Mouse (Mus musculus) limb, embryonic 15.5 days (tissue): ENCODE measurements at regions not wholly inside any gene's neighbourhood (a gene's known extent, or its start where the extent isn't known, plus 50 kb on each side); places are given as distances from the start of the nearest gene placed in this dataset.
A peak's percentile ranks its signal among the peaks of the same experiment; 100 is the strongest.

Source experiments
- ATAC-seq: fragments of 200-750 bp; cut with Nextera tagmentation; 2 replicates; pipeline ENCODE4 v1.8.0; 2017; ENCODE audit warnings: low read depth, moderate TSS enrichment; ENCODE audit not compliant: insufficient number of reproducible peaks, low FRiP score, low TSS enrichment
- H3K27ac ChIP-seq: fragments of 300-500 bp; sonication (generic); 2 replicates; pipeline ENCODE4 v1.5.1; 2015; ENCODE audit warnings: moderate library complexity, mild to moderate bottlenecking, inconsistent platforms
- H3K27me3 ChIP-seq: fragments of 300-500 bp; sonication (generic); 2 replicates; pipeline ENCODE4 v1.6.1; 2015; ENCODE audit warnings: inconsistent platforms
- H3K36me3 ChIP-seq: fragments of 300-500 bp; sonication (generic); 2 replicates; pipeline ENCODE4 v1.6.1; 2015; ENCODE audit warnings: inconsistent platforms
- H3K4me1 ChIP-seq: fragments of 300-500 bp; sonication (generic); 2 replicates; pipeline ENCODE4 v1.6.1; 2015; ENCODE audit warnings: inconsistent platforms
- H3K4me2 ChIP-seq: fragments of 300-500 bp; sonication (generic); 2 replicates; pipeline ENCODE4 v1.6.1; 2015; ENCODE audit warnings: mild to moderate bottlenecking, inconsistent platforms
- H3K4me3 ChIP-seq: fragments of 300-500 bp; sonication (generic); 2 replicates; pipeline ENCODE4 v1.5.1; 2015; ENCODE audit warnings: mild to moderate bottlenecking, inconsistent platforms
- H3K9ac ChIP-seq: fragments of 300-500 bp; sonication (generic); 2 replicates; pipeline ENCODE4 v1.6.1; 2015; ENCODE audit warnings: inconsistent platforms
- H3K9me3 ChIP-seq: fragments of 300-500 bp; sonication (generic); 2 replicates; pipeline ENCODE4 v1.6.1; 2016; ENCODE audit warnings: inconsistent platforms
- WGBS: fragments of 180-500 bp; shearing (Covaris S2); methylation state at CpG from one replicate; pipeline ENCODE4 v1.1.7; 2015; 5-methylcytosine and 5-hydroxymethylcytosine counted together

- no peaks in the 10 kb centered on the region for H3K9me3 ChIP-seq
- no peaks in the 10 kb centered on the region for H3K27me3 ChIP-seq
- no peak for ATAC-seq
- H3K27ac ChIP-seq, result no peak overlapping the region
- no peak overlapping the region for H3K4me2 ChIP-seq
- H3K36me3 ChIP-seq, result no peaks in the 10 kb centered on the region
- no peak overlapping the region for H3K4me3 ChIP-seq
- H3K9ac ChIP-seq, result no peak overlapping the region
- no peaks in the 10 kb centered on the region for H3K4me1 ChIP-seq
These were observed 589.6 kb upstream of the Atp2b1 start for GRCm38 (mm10) chr10:98324591-98324990.

GRCm38 (mm10) chr10:98325720-98326119, 588.5 kb upstream of the Atp2b1 start:
- no peaks in the 10 kb centered on the region for H3K36me3 ChIP-seq
- 44% methylated on average over 5 of the region's 5 CpGs for WGBS

GRCm38 (mm10) chr10:98332682-98333081, 581.5 kb upstream of the Atp2b1 start:
- no peaks in the 10 kb centered on the region for H3K4me1 ChIP-seq
- H3K4me2 ChIP-seq, result no peak overlapping the region
- H3K27ac ChIP-seq, result no peak overlapping the region
- no peak overlapping the region for H3K9ac ChIP-seq
- H3K27me3 ChIP-seq, result no peaks in the 10 kb centered on the region
- ATAC-seq, result no peak
- no peak overlapping the region for H3K4me3 ChIP-seq
- WGBS, result 39% methylated on average over 4 of the region's 4 CpGs
- no peaks in the 10 kb centered on the region for H3K36me3 ChIP-seq
- H3K9me3 ChIP-seq, result no peaks in the 10 kb centered on the region

More at GRCm38 (mm10) chr10:98325720-98326119, 588.5 kb upstream of the Atp2b1 start:
- no peak overlapping the region for H3K4me2 ChIP-seq
- no peak overlapping the region for H3K9ac ChIP-seq
- ATAC-seq, result no peak
- no peaks in the 10 kb centered on the region for H3K27me3 ChIP-seq
- no peaks in the 10 kb centered on the region for H3K9me3 ChIP-seq
- no peaks in the 10 kb centered on the region for H3K4me1 ChIP-seq
- no peak overlapping the region for H3K27ac ChIP-seq
- H3K4me3 ChIP-seq, result no peak overlapping the region

- Histone ChIP-seq H3K4me2 (no peak overlapping the region), H3K27me3 (no peaks in the 10 kb centered on the region), H3K9me3 (no peaks in the 10 kb centered on the region), H3K36me3 (no peaks in the 10 kb centered on the region), H3K9ac (no peak overlapping the region), H3K27ac (no peak overlapping the region), H3K4me1 (no peaks in the 10 kb centered on the region), H3K4me3 (no peak overlapping the region)
- 49% methylated on average over 6 of the region's 6 CpGs for WGBS
- ATAC-seq, result no peak
These were observed 580.7 kb upstream of the Atp2b1 start for GRCm38 (mm10) chr10:98333411-98334067.

- no peak overlapping the region for H3K27ac ChIP-seq
- no peak overlapping the region for H3K4me2 ChIP-seq
- H3K36me3 ChIP-seq, result no peaks in the 10 kb centered on the region
- WGBS, result 58% methylated on average over 5 of the region's 5 CpGs
- ATAC-seq, result no peak
- H3K9ac ChIP-seq, result no peak overlapping the region
- no peak overlapping the region for H3K4me3 ChIP-seq
- H3K9me3 ChIP-seq, result no peaks in the 10 kb centered on the region
- no peaks in the 10 kb centered on the region for H3K4me1 ChIP-seq
- no peaks in the 10 kb centered on the region for H3K27me3 ChIP-seq
These were observed 570.4 kb upstream of the Atp2b1 start for GRCm38 (mm10) chr10:98343827-98344226.

- 28% methylated on average over 5 of the region's 5 CpGs for WGBS
- Histone ChIP-seq H3K9ac (no peak overlapping the region), H3K4me2 (no peak overlapping the region), H3K36me3 (no peaks in the 10 kb centered on the region), H3K4me1 (peaks cover 9% of the 10 kb centered on the region; the same call in 1 of the 2 replicates), H3K27ac (0 out of 2 replicates have a peak overlapping the region, but pooled peaks have one; percentile 12), H3K4me3 (no peak overlapping the region), H3K27me3 (no peaks in the 10 kb centered on the region), H3K9me3 (no peaks in the 10 kb centered on the region)
- no peak; the same call in 1 of the 2 replicates for ATAC-seq
These were observed 564.7 kb upstream of the Atp2b1 start for GRCm38 (mm10) chr10:98349466-98349865.

GRCm38 (mm10) chr10:98350318-98350926, 563.8 kb upstream of the Atp2b1 start:
- 83% methylated on average over 6 of the region's 6 CpGs for WGBS
- H3K27ac ChIP-seq, result no peak overlapping the region
- ATAC-seq, result no peak

GRCm38 (mm10) chr10:98352061-98352460, 562.1 kb upstream of the Atp2b1 start:
- WGBS, result 39% methylated on average over 2 of the region's 2 CpGs
- Histone ChIP-seq H3K36me3 (no peaks in the 10 kb centered on the region), H3K9me3 (no peaks in the 10 kb centered on the region), H3K9ac (no peak overlapping the region), H3K4me3 (no peak overlapping the region), H3K27ac (no peak overlapping the region), H3K27me3 (no peaks in the 10 kb centered on the region), H3K4me2 (no peak overlapping the region), H3K4me1 (peaks cover 9% of the 10 kb centered on the region; the same call in 1 of the 2 replicates)
- no peak for ATAC-seq

More at GRCm38 (mm10) chr10:98350318-98350926, 563.8 kb upstream of the Atp2b1 start:
- no peaks in the 10 kb centered on the region for H3K27me3 ChIP-seq
- no peaks in the 10 kb centered on the region for H3K36me3 ChIP-seq
- no peak overlapping the region for H3K4me2 ChIP-seq
- H3K4me3 ChIP-seq, result no peak overlapping the region
- peaks cover 9% of the 10 kb centered on the region; the same call in 1 of the 2 replicates for H3K4me1 ChIP-seq
- no peaks in the 10 kb centered on the region for H3K9me3 ChIP-seq
- no peak overlapping the region for H3K9ac ChIP-seq

- no peak overlapping the region for H3K9ac ChIP-seq
- H3K27me3 ChIP-seq, result no peaks in the 10 kb centered on the region
- H3K36me3 ChIP-seq, result no peaks in the 10 kb centered on the region
- no peak overlapping the region for H3K4me2 ChIP-seq
- 0 out of 2 replicates have a peak, but pooled peaks cover 4% of the 10 kb centered on the region for H3K4me1 ChIP-seq
- H3K27ac ChIP-seq, result no peak overlapping the region
- H3K4me3 ChIP-seq, result no peak overlapping the region
- WGBS, result 82% methylated on average over 2 of the region's 2 CpGs
- ATAC-seq, result no peak
- H3K9me3 ChIP-seq, result no peaks in the 10 kb centered on the region
These were observed 559.7 kb upstream of the Atp2b1 start for GRCm38 (mm10) chr10:98354486-98354885.

- no peaks in the 10 kb centered on the region for H3K9me3 ChIP-seq
- no peaks in the 10 kb centered on the region for H3K27me3 ChIP-seq
- no peaks in the 10 kb centered on the region for H3K36me3 ChIP-seq
- H3K4me1 ChIP-seq, result no peaks in the 10 kb centered on the region
- no peak overlapping the region for H3K27ac ChIP-seq
- H3K9ac ChIP-seq, result no peak overlapping the region
- H3K4me2 ChIP-seq, result no peak overlapping the region
- H3K4me3 ChIP-seq, result no peak overlapping the region
- 60% methylated on average over 2 of the region's 2 CpGs for WGBS
- ATAC-seq, result no peak
These were observed 549.6 kb upstream of the Atp2b1 start for GRCm38 (mm10) chr10:98364604-98365003.

GRCm38 (mm10) chr10:98372561-98372960, 541.6 kb upstream of the Atp2b1 start:
- ATAC-seq, result no peak
- H3K9ac ChIP-seq, result no peak overlapping the region

GRCm38 (mm10) chr10:98373314-98373713, 540.9 kb upstream of the Atp2b1 start:
- Histone ChIP-seq H3K27me3 (no peaks in the 10 kb centered on the region), H3K9ac (no peak overlapping the region), H3K4me1 (no peaks in the 10 kb centered on the region), H3K27ac (no peak overlapping the region), H3K36me3 (no peaks in the 10 kb centered on the region), H3K4me2 (no peak overlapping the region), H3K4me3 (no peak overlapping the region), H3K9me3 (no peaks in the 10 kb centered on the region)
- no peak for ATAC-seq
- 19% methylated on average over 3 of the region's 3 CpGs for WGBS

More at GRCm38 (mm10) chr10:98372561-98372960, 541.6 kb upstream of the Atp2b1 start:
- Histone ChIP-seq H3K27ac (no peak overlapping the region), H3K9me3 (no peaks in the 10 kb centered on the region), H3K36me3 (no peaks in the 10 kb centered on the region), H3K4me2 (no peak overlapping the region), H3K4me1 (no peaks in the 10 kb centered on the region), H3K4me3 (no peak overlapping the region), H3K27me3 (no peaks in the 10 kb centered on the region)
- WGBS, result 64% methylated on average over 4 of the region's 4 CpGs
